Mouse (Mus musculus) embryonic fibroblast, embryonic 13.5 days (primary cell): ENCODE measurements around the gene Fkbp7. TPM values are rescaled to one million over a fixed set of nuclear protein-coding genes. Genes with fewer than 3 reads are reported as not detected.
A peak's percentile ranks its signal among the peaks of the same experiment; 100 is the strongest.

Experiments
- H3K27ac ChIP-seq: 2 replicates; pipeline ENCODE4 v1.5.1; 2012; ENCODE audit warnings: low read length, control low read depth, inconsistent platforms; ENCODE audit not compliant: insufficient read depth
- H3K4me1 ChIP-seq: 2 replicates; pipeline ENCODE4 v1.6.1; 2011; ENCODE audit warnings: low read length; ENCODE audit not compliant: control insufficient read depth, insufficient read depth
- H3K4me3 ChIP-seq: 2 replicates; pipeline ENCODE4 v1.5.1; 2011; ENCODE audit warnings: mild to moderate bottlenecking, control low read depth, low read length; ENCODE audit not compliant: insufficient read depth
- CTCF ChIP-seq: IDR thresholded peaks from 2 replicates; pipeline ENCODE4 v1.5.1; 2011; ENCODE audit warnings: mild to moderate bottlenecking, control low read depth, low read length, moderate library complexity, borderline replicate concordance; ENCODE audit not compliant: insufficient read depth
- POLR2A ChIP-seq: IDR thresholded peaks from 2 replicates; pipeline ENCODE4 v1.6.1; 2011; ENCODE audit warnings: low read depth, mild to moderate bottlenecking, control low read depth, low read length, moderate library complexity
- polyA plus RNA-seq: library from polyadenylated mRNA; stranded (reverse); fragments of >200 nt; gene quantifications from 2 replicates; pipeline ENCODE4 v1.2.4, GENCODE M21; 2011; ENCODE audit warnings: low read depth; ENCODE audit not compliant: missing spikeins, insufficient read length

Fkbp7 gene
- polyA plus RNA-seq = 93.4 and 122 TPM in 2 replicates

- Histone ChIP-seq H3K4me1 (0 out of 2 replicates have a peak, but pooled peaks cover 4% of the 10 kb centered on the region), H3K27ac (peak within 1 kb of the TSS; percentile 76), H3K4me3 (peak within 1 kb of the TSS; percentile 55)
- TF ChIP-seq POLR2A (peak; percentile 99), CTCF (no peak)
Measured at GRCm38 (mm10) chr2:76672966-76673392, at the start of gene Fkbp7. Gene Fkbp7, minus strand, starts transcription at chr2:76673116.

GRCm38 (mm10) chr2:76719650-76720049 is 46.7 kb upstream of the Fkbp7 start:
- no peak overlapping the region for H3K27ac ChIP-seq
- H3K4me3 ChIP-seq = no peak overlapping the region
- no peaks in the 10 kb centered on the region for H3K4me1 ChIP-seq
- TF ChIP-seq CTCF = no peak
- no peak for TF ChIP-seq POLR2A

GRCm38 (mm10) chr2:76714984-76715383 is 42.1 kb upstream of the Fkbp7 start:
- Histone ChIP-seq H3K27ac (no peak overlapping the region), H3K4me1 (no peaks in the 10 kb centered on the region), H3K4me3 (no peak overlapping the region)
- no peak for TF ChIP-seq CTCF
- no peak for TF ChIP-seq POLR2A

- no peak overlapping the region for H3K27ac ChIP-seq
- H3K4me3 ChIP-seq = no peak overlapping the region
- TF ChIP-seq POLR2A (no peak), CTCF (no peak)
- H3K4me1 ChIP-seq = no peaks in the 10 kb centered on the region
Measured at GRCm38 (mm10) chr2:76708512-76708911, 35.6 kb upstream of the Fkbp7 start.

GRCm38 (mm10) chr2:76705655-76706054 is 32.7 kb upstream of the Fkbp7 start:
- Histone ChIP-seq H3K4me3 (no peak overlapping the region), H3K4me1 (no peaks in the 10 kb centered on the region), H3K27ac (no peak overlapping the region)
- TF ChIP-seq CTCF (no peak), POLR2A (no peak)

GRCm38 (mm10) chr2:76702751-76703150 is 29.8 kb upstream of the Fkbp7 start:
- Histone ChIP-seq H3K4me1 (no peaks in the 10 kb centered on the region), H3K27ac (no peak overlapping the region), H3K4me3 (no peak overlapping the region)
- no peak for TF ChIP-seq POLR2A
- TF ChIP-seq CTCF = no peak

GRCm38 (mm10) chr2:76702188-76702587 is 29.3 kb upstream of the Fkbp7 start:
- H3K27ac ChIP-seq = no peak overlapping the region
- TF ChIP-seq CTCF = no peak
- no peak for TF ChIP-seq POLR2A
- H3K4me1 ChIP-seq = no peaks in the 10 kb centered on the region
- H3K4me3 ChIP-seq = no peak overlapping the region

GRCm38 (mm10) chr2:76695290-76695689 is 22.4 kb upstream of the Fkbp7 start:
- Histone ChIP-seq H3K27ac (no peak overlapping the region), H3K4me3 (no peak overlapping the region), H3K4me1 (no peaks in the 10 kb centered on the region)
- TF ChIP-seq CTCF = no peak
- no peak for TF ChIP-seq POLR2A

GRCm38 (mm10) chr2:76693765-76694164 is 20.8 kb upstream of the Fkbp7 start:
- Histone ChIP-seq H3K4me3 (no peak overlapping the region), H3K27ac (no peak overlapping the region), H3K4me1 (no peaks in the 10 kb centered on the region)
- TF ChIP-seq CTCF = no peak

- H3K4me1 ChIP-seq = no peaks in the 10 kb centered on the region
- no peak for TF ChIP-seq POLR2A
- TF ChIP-seq CTCF = no peak
- no peak overlapping the region for H3K27ac ChIP-seq
- no peak overlapping the region for H3K4me3 ChIP-seq
Measured at GRCm38 (mm10) chr2:76690436-76691204, 17.7 kb upstream of the Fkbp7 start.

GRCm38 (mm10) chr2:76688162-76688561 is 15.2 kb upstream of the Fkbp7 start:
- TF ChIP-seq POLR2A (no peak), CTCF (no peak)
- no peaks in the 10 kb centered on the region for H3K4me1 ChIP-seq
- no peak overlapping the region for H3K27ac ChIP-seq
- H3K4me3 ChIP-seq = no peak overlapping the region
